Mouse (Mus musculus) natural killer cell, adult 2 months (primary cell): ENCODE measurements at regions not wholly inside any gene's neighbourhood (a gene's known extent, or its start where the extent isn't known, plus 50 kb on each side); places are given as distances from the start of the nearest gene placed in this dataset.

Experiments
- DNase-seq, 2 experiments: peaks; one replicate each; pipeline ENCODE4 v3.0.0; 2022; ENCODE audit warnings: low spot score in 2 of 2

DNA sequence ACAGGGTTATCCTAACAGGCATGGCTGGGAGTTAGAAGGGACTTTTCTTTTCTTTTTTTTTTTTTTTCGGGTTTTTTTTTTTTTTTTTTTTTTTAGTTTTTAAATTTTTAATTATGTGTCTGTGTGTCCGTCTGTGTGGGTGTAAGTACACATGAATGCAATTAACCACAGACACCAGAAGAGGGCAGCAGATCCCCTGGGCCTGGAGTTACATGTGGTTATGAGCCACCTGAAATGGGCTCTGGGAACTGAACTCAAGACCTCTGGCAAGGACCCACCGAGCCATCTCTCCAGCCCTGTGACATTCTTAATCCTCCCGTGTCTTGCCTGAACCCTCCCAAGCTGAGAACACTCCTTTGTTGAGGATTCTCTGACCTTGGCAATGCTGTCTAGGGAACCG, 157.0 kb downstream of the Zfp36l2 start:
- no peak for DNase-seq

DNA sequence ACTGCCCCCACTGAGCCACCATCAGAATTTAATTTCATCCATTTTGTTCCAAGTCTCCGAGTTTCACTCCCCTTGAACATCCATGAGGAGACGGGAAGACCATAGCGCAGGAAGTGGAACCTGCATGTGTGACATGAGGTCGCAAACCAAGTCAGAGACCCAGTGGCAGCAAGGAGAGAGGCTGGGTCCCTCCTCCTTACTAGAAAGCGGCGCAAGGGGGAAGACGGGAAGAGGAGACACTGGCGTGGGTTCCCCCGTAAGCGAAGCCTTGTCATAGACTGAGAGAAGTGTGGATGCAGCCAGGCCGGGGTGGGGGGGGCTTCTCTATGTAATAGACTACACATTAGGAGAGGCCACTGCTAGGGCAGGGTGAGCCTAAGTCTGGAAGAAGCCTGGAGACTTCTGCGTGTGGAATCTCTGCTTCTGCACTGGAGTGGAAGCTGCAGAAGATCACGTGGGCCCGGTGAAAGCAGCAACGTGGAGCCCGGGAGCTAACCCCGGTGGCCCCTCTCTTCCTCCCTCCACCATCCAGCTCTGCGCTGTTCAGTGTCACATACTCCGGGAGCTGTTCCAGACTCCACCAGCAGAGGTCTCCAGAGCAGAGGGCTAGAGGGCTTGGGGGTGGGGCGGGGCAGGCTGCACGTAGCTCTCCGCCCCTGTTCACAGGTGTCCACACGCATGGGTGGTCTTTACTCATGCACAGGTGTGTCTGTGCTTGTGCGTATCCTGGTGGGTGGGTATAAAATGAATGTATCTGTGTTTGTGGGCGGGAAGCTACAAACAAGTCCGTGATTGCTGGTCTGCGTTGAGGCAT, 159.4 kb downstream of the Zfp36l2 start:
- peak; percentile 72 to 88 for DNase-seq

GRCm38 (mm10) chr17:84027275-84027674, 160.5 kb downstream of the Zfp36l2 start:
- DNase-seq, result no peak

GRCm38 (mm10) chr17:84026110-84026509, 161.6 kb downstream of the Zfp36l2 start:
- peak; percentile 30 to 42 for DNase-seq

GRCm38 (mm10) chr17:84022358-84022757, 165.4 kb downstream of the Zfp36l2 start:
- DNase-seq, result peak; percentile 42 to 44

- no peak for DNase-seq
Measured at GRCm38 (mm10) chr17:84018817-84019216, 168.9 kb downstream of the Zfp36l2 start.

GRCm38 (mm10) chr17:84017891-84018290, 169.9 kb downstream of the Zfp36l2 start:
- no peak for DNase-seq

DNA sequence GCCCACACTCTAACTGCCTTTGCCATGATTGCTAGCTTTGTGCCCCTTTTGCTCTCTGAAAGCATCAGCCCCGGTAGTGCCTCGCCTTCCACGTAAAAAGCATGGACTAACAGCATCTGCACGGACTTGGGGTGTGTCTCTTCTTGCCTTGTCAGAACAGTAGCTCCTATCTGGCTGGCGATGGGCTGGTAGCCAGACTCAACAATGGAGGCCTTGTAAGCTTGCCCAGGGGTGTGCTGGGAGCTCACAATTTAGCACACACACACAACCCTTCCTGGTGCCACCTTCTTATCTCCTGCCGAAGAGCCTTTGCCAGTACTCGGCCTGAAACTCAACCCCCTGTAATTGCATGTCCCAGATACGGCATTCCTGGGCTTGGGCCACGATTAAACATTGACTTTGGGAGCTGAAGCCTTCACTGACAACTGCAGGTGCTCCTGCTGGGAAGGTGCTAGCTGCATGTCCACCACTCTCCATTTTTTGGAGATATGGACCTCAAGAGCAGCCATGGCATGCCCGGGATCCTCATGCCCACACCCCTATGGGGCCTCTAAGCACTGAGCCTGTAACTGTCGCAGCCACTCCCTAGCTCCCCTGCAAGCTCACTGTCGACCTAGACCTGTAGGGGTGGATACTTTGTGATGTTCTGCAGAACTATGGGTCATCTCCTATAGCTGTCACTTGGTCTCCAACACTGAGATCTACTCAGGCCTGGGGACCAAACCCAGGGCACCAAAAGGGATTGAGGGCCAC, 166.7 kb upstream of the Haao start:
- DNase-seq, result no peak

DNA sequence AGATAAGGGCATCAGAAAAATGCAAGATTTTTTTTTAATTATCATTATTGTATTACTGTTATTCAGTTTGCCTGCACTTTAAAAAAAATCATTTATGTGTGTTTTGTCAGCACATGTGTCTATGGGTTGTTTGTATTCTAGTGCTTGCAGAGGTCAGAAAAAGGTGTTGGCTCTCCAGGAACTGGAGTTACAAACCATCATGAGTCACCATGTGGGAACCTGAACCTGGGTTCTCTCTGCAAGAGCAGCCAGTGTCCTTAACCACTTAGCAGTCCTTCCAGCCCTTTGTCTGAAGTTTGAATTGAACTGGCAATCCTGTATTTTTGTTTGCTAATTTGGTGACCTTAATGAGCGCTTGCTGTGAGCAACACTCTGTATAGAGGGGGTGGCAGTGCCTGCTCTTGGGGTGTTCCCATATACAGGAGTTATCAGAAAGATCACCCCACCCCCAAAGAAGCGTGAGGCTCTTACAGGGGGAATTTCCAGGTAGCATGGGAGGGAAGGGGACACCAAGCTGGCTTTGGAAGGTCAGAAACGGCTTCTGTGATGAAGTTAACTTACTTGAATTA, 162.8 kb upstream of the Haao start:
- DNase-seq, result no peak

DNA sequence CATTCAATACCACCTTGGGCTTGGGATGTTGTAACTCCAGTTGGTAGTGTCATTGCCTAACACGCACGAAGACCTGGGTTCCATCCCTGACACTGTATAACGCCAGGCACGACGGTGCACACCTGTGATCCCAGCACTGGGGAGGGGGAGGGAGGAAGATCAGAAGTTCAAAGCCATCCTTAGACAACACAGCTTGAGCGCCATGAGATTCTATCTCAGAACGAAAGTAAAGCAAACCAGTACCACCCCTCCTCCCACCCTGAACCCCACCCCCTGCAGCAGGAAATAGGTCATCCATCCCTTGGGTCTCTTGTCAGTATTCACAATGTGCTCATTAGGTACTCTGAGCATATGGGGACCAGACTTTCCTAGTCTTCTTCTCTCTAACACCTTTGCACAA, 162.2 kb upstream of the Haao start:
- no peak for DNase-seq

GRCm38 (mm10) chr17:84009194-84009593, 161.4 kb upstream of the Haao start:
- no peak for DNase-seq

DNA sequence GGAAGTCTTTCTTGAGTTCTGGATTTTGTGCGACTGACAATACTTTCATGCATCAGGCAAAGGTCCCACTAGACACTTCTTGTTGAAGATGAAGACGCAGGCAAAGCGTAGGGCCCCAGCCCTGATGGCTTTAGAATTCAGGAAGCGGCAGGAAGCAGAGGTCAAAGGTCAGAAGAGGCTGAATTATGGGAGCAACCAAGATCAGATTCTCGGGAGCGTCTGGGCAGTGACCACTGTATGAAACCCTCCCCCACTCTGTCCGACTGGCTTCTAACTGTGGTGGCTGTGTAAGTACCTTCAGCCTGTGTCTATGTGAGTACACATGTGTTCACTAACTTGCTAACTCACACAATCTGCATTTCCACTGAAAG, 160.9 kb upstream of the Haao start:
- DNase-seq, result no peak

DNA sequence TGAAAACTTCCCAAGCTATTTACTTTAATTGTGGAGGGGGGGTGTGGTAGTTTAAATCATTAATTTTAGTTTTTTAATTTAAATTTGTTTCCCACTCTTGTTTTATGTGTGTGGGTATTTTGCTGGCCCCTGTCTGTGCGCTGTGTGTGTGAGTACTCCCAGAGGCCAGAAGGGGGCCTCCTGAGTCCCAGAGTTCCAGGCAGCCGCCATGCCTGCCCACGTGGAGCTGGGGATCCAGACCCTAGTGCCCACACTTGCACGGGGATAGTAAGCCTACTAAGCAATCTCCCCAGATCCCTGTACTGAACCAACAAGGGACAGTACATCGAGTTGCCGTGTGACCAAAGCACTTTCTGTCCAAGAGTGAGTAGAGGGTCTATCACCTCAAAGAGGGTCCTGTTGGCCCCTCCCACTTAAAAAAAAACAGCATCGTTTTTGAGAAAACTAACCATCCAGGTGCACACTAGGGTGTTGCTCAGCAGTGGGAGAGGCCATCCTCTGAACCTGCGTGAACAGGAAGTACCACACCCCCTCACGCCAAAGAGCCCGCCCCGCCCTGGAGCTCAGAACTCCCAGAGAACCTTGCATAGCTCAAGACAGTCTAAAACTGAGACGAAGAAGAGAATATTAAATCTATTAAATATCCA, 160.4 kb upstream of the Haao start:
- no peak for DNase-seq

- DNase-seq, result no peak
Measured at GRCm38 (mm10) chr17:84006748-84007147, 159.0 kb upstream of the Haao start.

GRCm38 (mm10) chr17:84004237-84004636, 156.5 kb upstream of the Haao start:
- DNase-seq, result peak; percentile 80 to 83

DNA sequence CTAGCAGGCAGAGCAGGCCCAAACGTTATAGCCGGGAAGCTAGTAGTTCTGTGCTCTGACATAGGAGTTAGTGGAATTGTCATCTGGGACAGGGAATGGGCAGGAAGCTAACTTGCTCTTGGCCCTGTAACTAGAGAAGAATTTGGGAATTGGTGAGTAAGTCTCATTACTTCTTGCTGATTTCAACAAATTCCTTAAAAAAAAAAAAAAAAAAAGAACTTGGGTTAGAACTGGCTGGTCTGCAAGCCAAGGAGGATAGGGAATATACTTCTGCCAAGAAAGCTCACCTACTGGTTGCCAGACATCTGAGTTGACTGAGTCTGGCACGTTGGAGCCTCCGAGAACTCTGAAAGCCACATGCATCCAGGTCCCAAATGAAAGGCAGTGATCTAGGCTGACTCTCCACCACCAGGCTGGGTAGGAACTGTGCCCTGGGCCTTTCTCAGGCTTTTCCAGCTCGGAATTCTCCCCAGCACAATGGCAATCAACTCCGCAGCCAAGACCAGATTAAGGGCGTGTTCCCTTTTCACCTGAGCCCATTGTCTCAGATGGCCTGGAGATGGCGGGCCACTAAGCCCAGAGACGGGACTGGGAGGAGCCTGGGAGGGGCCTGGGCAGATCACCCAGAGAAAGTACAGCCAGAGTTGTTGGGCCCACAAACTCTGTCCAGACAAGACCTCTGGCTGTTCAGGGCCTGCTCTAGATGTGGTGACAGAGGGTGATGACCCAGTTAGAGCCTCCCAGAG, 155.9 kb upstream of the Haao start:
- DNase-seq, result peak in 1 of 2 experiments; percentile 64

DNA sequence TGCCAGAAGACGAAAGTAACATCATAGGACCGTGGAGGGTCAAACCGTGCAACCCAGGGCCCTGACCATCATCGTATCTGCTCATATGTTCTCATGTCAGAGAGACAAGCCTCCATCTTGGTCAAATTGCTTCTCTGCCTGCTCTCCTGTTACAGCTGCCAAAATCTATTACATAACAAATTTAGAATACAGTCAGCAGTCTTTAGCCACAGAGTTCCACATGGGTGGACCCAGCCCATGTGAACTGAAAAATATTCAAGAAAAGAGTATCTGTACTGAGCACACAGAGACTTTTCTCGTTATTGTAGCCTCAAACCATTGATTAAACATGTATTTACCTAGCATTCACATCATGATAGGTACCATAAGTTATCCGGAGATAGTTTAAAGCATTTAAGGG, 155.2 kb upstream of the Haao start:
- DNase-seq, result no peak

GRCm38 (mm10) chr17:84002327-84002726, 154.6 kb upstream of the Haao start:
- DNase-seq, result no peak

GRCm38 (mm10) chr17:84000115-84000514, 152.4 kb upstream of the Haao start:
- DNase-seq, result no peak

DNA sequence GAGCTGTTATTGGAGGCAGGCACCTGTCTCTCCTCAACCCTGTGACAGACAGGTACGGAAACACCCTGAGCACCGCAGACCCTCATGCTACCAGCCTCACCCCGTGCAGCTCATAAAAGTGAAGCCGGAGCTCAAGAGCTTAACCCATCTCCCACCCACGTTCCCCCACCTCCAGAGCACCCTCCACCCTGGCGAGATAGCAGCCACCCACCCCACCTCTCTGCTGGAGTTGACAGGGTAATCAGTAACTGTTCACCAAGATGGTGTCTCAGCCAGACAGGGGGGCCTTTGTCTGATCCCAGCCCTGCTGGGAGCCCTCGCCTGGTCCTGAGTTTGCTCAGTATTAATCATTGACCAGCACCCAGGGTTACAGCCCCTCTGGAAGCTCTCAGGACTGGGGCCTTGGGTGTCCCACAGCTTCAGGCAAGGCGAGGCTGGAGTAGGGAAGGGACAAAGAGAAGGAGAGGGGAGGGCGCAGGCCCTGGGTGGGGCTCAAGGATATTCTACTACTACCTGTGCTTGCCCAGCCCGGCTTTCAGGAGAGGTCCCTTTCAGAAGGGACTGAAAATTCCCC, 151.3 kb upstream of the Haao start:
- no peak for DNase-seq

GRCm38 (mm10) chr17:83998341-83998740, 150.6 kb upstream of the Haao start:
- DNase-seq, result no peak
